Mouse (Mus musculus): Measurements from ENCODE around the gene Fosb. TPM values are rescaled to one million over a fixed set of nuclear protein-coding genes. Genes with fewer than 3 reads are reported as not detected.
A peak's percentile ranks its signal among the peaks of the same experiment; 100 is the strongest.
"Not testable (repeated sequence)": the region's sequence is repeated elsewhere in the genome, so short reads cannot be mapped to it uniquely, and the experiment has no call there.

The Fosb gene
- polyA plus RNA-seq, 1 experiment from 2014 or later: 0.22 TPM

DNA sequence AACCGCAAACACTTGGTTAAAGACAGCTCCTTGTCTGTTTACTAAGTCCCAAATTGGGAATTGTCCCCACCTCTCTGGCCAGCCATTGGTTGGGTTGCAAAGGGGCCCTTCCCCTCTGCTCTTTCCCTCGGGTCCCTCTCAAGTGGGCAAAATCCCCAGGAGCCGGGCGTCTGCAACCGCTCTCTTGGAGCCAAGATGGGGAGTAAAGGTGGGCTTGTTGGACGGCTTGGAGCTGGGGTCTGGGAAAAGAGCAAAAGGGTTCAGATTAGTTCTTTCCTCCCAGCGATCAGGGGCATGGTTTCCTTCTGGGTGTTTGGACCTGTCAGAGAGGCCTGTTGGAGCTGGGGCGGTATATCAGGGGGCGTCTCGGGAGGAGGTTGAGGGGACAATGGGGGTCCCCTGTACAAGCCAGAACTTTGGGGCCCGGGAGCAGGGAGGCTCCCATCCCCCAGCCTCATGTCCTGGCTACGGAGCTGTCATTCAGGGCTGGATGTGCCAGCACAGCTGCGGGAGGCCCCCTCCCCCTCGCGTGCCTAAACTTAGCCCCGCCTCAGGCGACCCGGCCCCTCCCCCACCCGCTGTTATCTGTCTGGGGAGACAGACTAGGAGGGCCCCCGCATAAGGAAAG lies 18.8 kb downstream of the Fosb start:
- 0% methylated on average over 20 of the region's 20 CpGs for WGBS
- H3K9ac ChIP-seq (ENCODE audit: low read length): peak overlapping the region; percentile 64

DNA sequence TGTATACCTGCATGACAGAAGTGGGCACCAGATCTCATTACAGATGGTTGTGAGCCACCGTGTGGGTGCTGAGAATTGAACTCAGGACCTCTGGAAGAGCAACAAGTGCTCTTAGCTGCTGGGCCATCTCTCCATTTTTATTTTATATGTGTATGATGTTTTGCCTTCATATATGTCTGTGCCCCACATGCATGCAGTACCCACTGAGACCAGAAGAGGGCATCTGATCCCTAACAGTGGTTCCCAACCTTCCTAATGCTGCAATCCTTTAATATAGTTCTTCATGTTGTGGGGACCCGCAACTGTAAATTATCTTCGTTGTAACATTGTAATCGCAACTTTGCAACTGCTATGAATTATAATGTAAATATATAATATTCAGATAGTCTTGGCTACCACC lies 25.1 kb downstream of the Fosb start:
- Histone ChIP-seq H3K9me3 (ENCODE audit: control insufficient read depth, low read length) (no peaks in the 10 kb centered on the region), H3K27me3 (ENCODE audit: control insufficient read depth, insufficient read depth, low read length) (peaks cover 31% of the 10 kb centered on the region), H3K4me2 (ENCODE audit: low read length) (no peak overlapping the region), H3K36me3 (ENCODE audit: control insufficient read depth, insufficient read depth, low read length) (no peaks in the 10 kb centered on the region), H3K4me1 (ENCODE audit: control insufficient read depth in 2 of 2, insufficient read depth in 2 of 2, low read length in 2 of 2) (peaks cover 2 to 7% of the 10 kb centered on the region in 2 experiments; a peak in 1 of 4 replicates), H3K4me3 (ENCODE audit: control insufficient read depth in 1 of 2, insufficient read depth in 1 of 2, low read depth in 1 of 2, low read length in 2 of 2) (no peak overlapping the region), H3K27ac (replicated peaks in 1 of 2; ENCODE audit: control insufficient read depth in 1 of 2, insufficient read depth in 1 of 2, low read depth in 2 of 2, low read length in 2 of 2) (no peak overlapping the region), H3K9ac (ENCODE audit: low read length) (no peak overlapping the region)
- no peak for ATAC-seq (ENCODE audit: insufficient number of reproducible peaks, insufficient read depth, low FRiP score, low read depth)
- WGBS: 23% methylated on average over 4 of the region's 4 CpGs

More for the DNA sequence above, 18.8 kb downstream of the Fosb start:
- peak overlapping the region; percentile 49 to 54 for H3K4me3 ChIP-seq (ENCODE audit: control insufficient read depth in 1 of 2, insufficient read depth in 1 of 2, low read depth in 1 of 2, low read length in 2 of 2)
- peak overlapping the region; percentile 70 for H3K4me2 ChIP-seq (ENCODE audit: low read length)
- peak; percentile 59 for ATAC-seq (ENCODE audit: insufficient number of reproducible peaks, insufficient read depth, low FRiP score, low read depth)
- no peaks in the 10 kb centered on the region for H3K27me3 ChIP-seq (ENCODE audit: control insufficient read depth, insufficient read depth, low read length)
- H3K27ac ChIP-seq (replicated peaks in 1 of 2; ENCODE audit: control insufficient read depth in 1 of 2, insufficient read depth in 1 of 2, low read depth in 2 of 2, low read length in 2 of 2): peak overlapping the region; percentile 39 to 55
- H3K4me1 ChIP-seq (ENCODE audit: control insufficient read depth in 2 of 2, insufficient read depth in 2 of 2, low read length in 2 of 2): peaks cover 6 to 7% of the 10 kb centered on the region in 2 experiments; a peak in 3 of 4 replicates
- H3K9me3 ChIP-seq (ENCODE audit: control insufficient read depth, low read length): no peaks in the 10 kb centered on the region
- no peaks in the 10 kb centered on the region for H3K36me3 ChIP-seq (ENCODE audit: control insufficient read depth, insufficient read depth, low read length)

DNA sequence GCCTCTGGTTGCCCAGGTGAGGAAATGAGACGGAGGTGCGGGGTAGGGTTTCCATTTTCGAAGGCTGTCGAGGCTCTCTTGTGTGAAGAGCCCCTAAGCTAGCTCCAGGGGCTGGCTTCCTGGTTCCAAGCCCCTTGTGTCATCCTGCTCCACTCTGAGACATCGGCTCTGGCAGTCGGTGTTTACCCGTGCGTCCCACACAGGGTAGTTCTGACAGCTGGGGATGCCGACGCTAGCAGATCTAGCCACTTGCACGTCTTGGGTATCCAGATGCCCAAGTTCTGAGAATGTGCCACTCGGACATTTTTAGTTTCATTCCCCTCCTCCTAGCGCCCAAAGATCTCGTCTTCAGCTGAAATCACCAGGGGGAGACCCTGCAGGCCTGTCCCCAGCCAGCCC lies 26.4 kb downstream of the Fosb start:
- WGBS: 38% methylated on average over 14 of the region's 14 CpGs
- H3K27me3 ChIP-seq (ENCODE audit: control insufficient read depth, insufficient read depth, low read length): peaks cover 44% of the 10 kb centered on the region
- no peak overlapping the region for H3K4me3 ChIP-seq (ENCODE audit: control insufficient read depth in 1 of 2, insufficient read depth in 1 of 2, low read depth in 1 of 2, low read length in 2 of 2)

DNA sequence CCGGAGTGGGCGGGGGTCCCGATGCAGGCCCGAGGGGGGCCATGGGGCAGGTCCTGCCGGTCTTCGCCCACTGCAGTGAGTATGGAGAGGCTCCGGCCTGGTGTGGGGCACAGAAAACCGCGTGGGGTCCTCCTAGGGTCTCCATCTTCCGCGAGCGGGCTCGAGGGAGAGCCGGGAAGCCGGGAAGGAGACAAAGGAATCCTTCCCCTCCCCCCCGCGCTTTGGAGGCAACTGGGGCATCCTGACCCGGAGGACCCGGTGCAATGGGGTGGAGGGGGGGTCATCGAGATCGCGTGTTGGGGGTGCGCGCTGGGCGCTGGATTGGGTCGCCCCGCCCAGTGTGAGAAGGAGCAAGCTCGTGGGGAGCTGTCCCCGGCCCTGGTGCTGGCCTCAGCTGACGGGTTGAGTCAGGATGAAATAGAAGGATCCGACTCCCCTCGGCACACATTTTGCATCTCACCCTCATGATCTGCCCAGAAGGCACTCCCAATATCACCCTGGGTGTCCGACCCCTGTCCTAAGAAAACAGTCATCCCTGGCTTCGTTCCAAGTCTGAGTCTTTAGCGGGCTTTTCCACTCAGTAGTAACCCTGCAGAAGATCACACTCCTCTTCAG lies 27.0 kb downstream of the Fosb start:
- no peak overlapping the region for H3K27ac ChIP-seq (replicated peaks in 1 of 2; ENCODE audit: control insufficient read depth in 1 of 2, insufficient read depth in 1 of 2, low read depth in 2 of 2, low read length in 2 of 2)

More for the DNA sequence above, 26.4 kb downstream of the Fosb start:
- no peak for ATAC-seq (ENCODE audit: insufficient number of reproducible peaks, insufficient read depth, low FRiP score, low read depth)
- Histone ChIP-seq H3K36me3 (ENCODE audit: control insufficient read depth, insufficient read depth, low read length) (no peaks in the 10 kb centered on the region), H3K9me3 (ENCODE audit: control insufficient read depth, low read length) (no peaks in the 10 kb centered on the region), H3K4me1 (ENCODE audit: control insufficient read depth in 2 of 2, insufficient read depth in 2 of 2, low read length in 2 of 2) (peaks cover 4 to 12% of the 10 kb centered on the region in 2 experiments; a peak in 3 of 4 replicates), H3K9ac (ENCODE audit: low read length) (no peak overlapping the region), H3K27ac (replicated peaks in 1 of 2; ENCODE audit: control insufficient read depth in 1 of 2, insufficient read depth in 1 of 2, low read depth in 2 of 2, low read length in 2 of 2) (no peak overlapping the region), H3K4me2 (ENCODE audit: low read length) (peak overlapping the region; percentile 95)

DNA sequence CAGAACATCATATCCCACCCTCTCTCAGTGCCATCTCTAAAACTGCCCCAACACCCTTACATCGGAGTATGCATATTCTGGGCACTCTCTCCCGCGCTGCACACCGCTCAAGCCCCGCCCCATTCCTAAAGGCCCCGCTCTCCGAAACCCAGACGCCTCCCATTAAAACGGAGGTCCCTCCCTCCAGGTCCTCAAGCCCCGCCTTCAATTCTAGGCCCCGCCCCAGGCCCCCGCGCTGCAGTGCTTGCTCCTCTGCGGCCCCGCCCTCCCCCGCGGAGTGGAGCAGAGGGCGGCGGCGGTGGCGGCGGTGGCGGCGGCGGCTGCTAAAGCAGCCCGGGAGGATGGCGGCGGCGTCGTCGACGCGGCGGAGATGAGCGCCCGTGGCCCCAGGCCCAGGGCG lies 27.5 kb downstream of the Fosb start, which contains the start of gene Rtn2:
Rtn2 (plus strand) TSS at position 240 of the 400 bp plus-strand sequence.
- H3K4me3 ChIP-seq (ENCODE audit: control insufficient read depth in 1 of 2, insufficient read depth in 1 of 2, low read depth in 1 of 2, low read length in 2 of 2): peak within 1 kb of the TSS; percentile 46 to 49
- whole genome bisulfite sequencing: under 1% methylated on average over 37 of the region's 37 CpGs
- peaks cover 4 to 12% of the 10 kb centered on the region in 2 experiments; a peak in 3 of 4 replicates for H3K4me1 ChIP-seq (ENCODE audit: control insufficient read depth in 2 of 2, insufficient read depth in 2 of 2, low read length in 2 of 2)
- no peaks in the 10 kb centered on the region for H3K9me3 ChIP-seq (ENCODE audit: control insufficient read depth, low read length)
- peak within 1 kb of the TSS; percentile 34; the same call in 1 of the 2 replicates for H3K9ac ChIP-seq (ENCODE audit: low read length)
- ATAC-seq (ENCODE audit: insufficient number of reproducible peaks, insufficient read depth, low FRiP score, low read depth): peak; percentile 48
- no peak within 1 kb of the TSS for H3K27ac ChIP-seq (replicated peaks in 1 of 2; ENCODE audit: control insufficient read depth in 1 of 2, insufficient read depth in 1 of 2, low read depth in 2 of 2, low read length in 2 of 2)
- peak within 1 kb of the TSS; percentile 95 for H3K4me2 ChIP-seq (ENCODE audit: low read length)
- no peaks in the 10 kb centered on the region for H3K36me3 ChIP-seq (ENCODE audit: control insufficient read depth, insufficient read depth, low read length)
- peaks cover 55% of the 10 kb centered on the region for H3K27me3 ChIP-seq (ENCODE audit: control insufficient read depth, insufficient read depth, low read length)

More for the DNA sequence above, 27.0 kb downstream of the Fosb start:
- H3K4me2 ChIP-seq (ENCODE audit: low read length): peak overlapping the region; percentile 95
- H3K36me3 ChIP-seq (ENCODE audit: control insufficient read depth, insufficient read depth, low read length): no peaks in the 10 kb centered on the region
- peak overlapping the region; percentile 46 to 49 for H3K4me3 ChIP-seq (ENCODE audit: control insufficient read depth in 1 of 2, insufficient read depth in 1 of 2, low read depth in 1 of 2, low read length in 2 of 2)
- H3K27me3 ChIP-seq (ENCODE audit: control insufficient read depth, insufficient read depth, low read length): peaks cover 50% of the 10 kb centered on the region
- peaks cover 4 to 12% of the 10 kb centered on the region in 2 experiments; a peak in 3 of 4 replicates for H3K4me1 ChIP-seq (ENCODE audit: control insufficient read depth in 2 of 2, insufficient read depth in 2 of 2, low read length in 2 of 2)
- H3K9ac ChIP-seq (ENCODE audit: low read length): peak overlapping the region; percentile 34; the same call in 1 of the 2 replicates
- H3K9me3 ChIP-seq (ENCODE audit: control insufficient read depth, low read length): no peaks in the 10 kb centered on the region
- 1% methylated on average over 34 of the region's 35 CpGs for WGBS
- peak; percentile 59; the same call in 1 of the 2 replicates for ATAC-seq (ENCODE audit: insufficient number of reproducible peaks, insufficient read depth, low FRiP score, low read depth)

DNA sequence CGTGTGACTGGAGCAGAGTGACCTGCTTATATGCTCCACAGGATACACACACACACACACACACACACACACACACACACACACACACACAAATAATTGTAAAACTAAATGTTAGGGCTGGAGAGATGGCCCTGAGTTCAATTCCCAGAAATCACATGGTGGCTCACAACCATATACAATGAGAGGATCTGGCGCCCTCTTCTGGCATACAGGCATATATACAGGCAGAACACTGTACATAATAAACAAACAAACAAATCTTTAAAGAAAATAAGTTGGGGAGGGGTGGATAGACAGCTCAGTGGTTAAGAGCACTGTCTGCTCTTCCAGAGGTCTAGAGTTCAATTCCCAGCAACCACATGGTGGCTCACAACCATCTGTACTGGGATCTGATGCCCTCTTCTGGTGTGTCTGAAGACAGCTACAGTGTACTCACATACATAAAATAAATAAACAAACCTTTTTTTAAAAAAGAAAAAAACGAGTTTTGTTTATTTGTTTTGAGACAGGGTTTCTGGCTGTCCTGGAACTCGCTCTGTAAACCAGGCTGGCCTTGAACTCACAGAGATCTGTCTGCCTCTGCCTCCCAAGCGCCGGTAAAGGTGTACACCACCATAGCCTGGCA lies 28.1 kb downstream of the Fosb start:
- H3K27me3 ChIP-seq (ENCODE audit: control insufficient read depth, insufficient read depth, low read length): peaks cover 55% of the 10 kb centered on the region
- peak overlapping the region; percentile 95 for H3K4me2 ChIP-seq (ENCODE audit: low read length)
- H3K4me3 ChIP-seq (ENCODE audit: control insufficient read depth in 1 of 2, insufficient read depth in 1 of 2, low read depth in 1 of 2, low read length in 2 of 2): peak overlapping the region in 1 of 2 experiments; percentile 46; a peak in 1 of 4 replicates
- H3K9ac ChIP-seq (ENCODE audit: low read length); ATAC-seq (ENCODE audit: insufficient number of reproducible peaks, insufficient read depth, low FRiP score, low read depth); H3K27ac ChIP-seq (replicated peaks in 1 of 2; ENCODE audit: control insufficient read depth in 1 of 2, insufficient read depth in 1 of 2, low read depth in 2 of 2, low read length in 2 of 2); H3K9me3 ChIP-seq (ENCODE audit: control insufficient read depth, low read length); H3K36me3 ChIP-seq (ENCODE audit: control insufficient read depth, insufficient read depth, low read length): not testable (repeated sequence)
- WGBS: 35% methylated on average over 6 of the region's 6 CpGs
- H3K4me1 ChIP-seq (ENCODE audit: control insufficient read depth in 2 of 2, insufficient read depth in 2 of 2, low read length in 2 of 2): peaks cover 4 to 12% of the 10 kb centered on the region in 2 experiments; a peak in 3 of 4 replicates

DNA sequence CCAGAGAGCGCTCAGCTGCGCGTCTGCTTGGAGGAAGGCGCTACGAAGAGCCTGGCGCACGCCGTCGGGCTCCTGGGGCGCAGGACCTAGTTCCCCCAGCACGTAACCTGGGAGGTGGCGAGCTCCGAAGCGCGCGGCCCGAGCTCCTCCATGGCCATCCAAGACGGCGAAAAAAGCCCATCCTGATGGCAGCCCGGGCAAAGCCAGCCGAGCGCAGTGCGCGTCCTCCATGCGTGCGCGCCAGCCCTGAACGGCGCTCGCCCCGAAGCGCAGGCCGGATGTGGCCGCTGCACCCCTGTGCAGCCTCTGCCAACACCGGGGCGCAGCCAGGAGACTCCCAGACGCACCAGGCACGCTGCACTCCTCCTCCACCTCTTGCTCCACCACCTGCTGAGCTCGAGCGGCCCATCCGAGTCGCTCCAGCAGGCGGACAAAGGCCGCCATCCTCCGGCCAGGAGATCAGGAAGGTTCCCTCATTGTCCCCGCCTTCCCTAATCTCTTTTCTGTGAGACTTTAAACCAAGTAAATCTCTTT lies 30.2 kb downstream of the Fosb start, which contains the start of gene Ppm1n:
Ppm1n (minus strand) TSS at position 484 of the 534 bp plus-strand sequence.
- peak within 1 kb of the TSS; percentile 63 for H3K4me2 ChIP-seq (ENCODE audit: low read length)
- under 1% methylated on average over 46 of the region's 46 CpGs for WGBS
- no peak within 1 kb of the TSS for H3K27ac ChIP-seq (replicated peaks in 1 of 2; ENCODE audit: control insufficient read depth in 1 of 2, insufficient read depth in 1 of 2, low read depth in 2 of 2, low read length in 2 of 2)
- no peak for ATAC-seq (ENCODE audit: insufficient number of reproducible peaks, insufficient read depth, low FRiP score, low read depth)
- peak within 1 kb of the TSS; percentile 29 to 35 for H3K4me3 ChIP-seq (ENCODE audit: control insufficient read depth in 1 of 2, insufficient read depth in 1 of 2, low read depth in 1 of 2, low read length in 2 of 2)
- H3K9ac ChIP-seq (ENCODE audit: low read length): no peak within 1 kb of the TSS
- no peaks in the 10 kb centered on the region for H3K9me3 ChIP-seq (ENCODE audit: control insufficient read depth, low read length)
- H3K4me1 ChIP-seq (ENCODE audit: control insufficient read depth in 2 of 2, insufficient read depth in 2 of 2, low read length in 2 of 2): peaks cover 4 to 12% of the 10 kb centered on the region in 2 experiments; a peak in 3 of 4 replicates
- no peaks in the 10 kb centered on the region for H3K36me3 ChIP-seq (ENCODE audit: control insufficient read depth, insufficient read depth, low read length)
- H3K27me3 ChIP-seq (ENCODE audit: control insufficient read depth, insufficient read depth, low read length): peaks cover 55% of the 10 kb centered on the region
